In the genomic region with DNA sequence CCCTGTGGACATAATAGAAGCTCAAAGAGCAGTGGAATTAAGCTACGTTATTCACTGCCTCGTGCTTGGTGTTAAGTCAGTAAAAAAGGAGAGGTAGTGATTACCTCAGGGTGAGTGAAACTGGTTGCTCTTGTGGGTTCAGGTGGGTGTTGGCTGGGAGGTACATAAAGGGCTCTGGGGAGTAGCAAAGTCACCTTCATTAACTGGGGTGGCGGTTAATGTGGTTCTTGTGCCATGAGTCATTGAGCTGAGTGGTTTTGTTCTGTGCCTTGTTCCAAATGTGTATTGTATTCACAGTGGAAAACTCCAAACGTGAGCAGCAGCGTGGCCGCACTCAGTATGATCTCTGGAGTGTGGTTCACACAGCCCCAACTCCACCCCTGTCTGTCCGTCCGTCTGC, we compare ENCODE assay signal across 10 mouse cellular contexts.
DNase-seq lines count a peak whose midpoint lies in the region; ATAC-seq and TF ChIP-seq lines count a peak whose summit lies in the region.
"Had no signal": no experiment of that assay in that cellular context is flagged by ENCODE, and none has a peak within 500 bp of the region (broad histone marks: within the 10 kb centered on the region; RNA-seq: fewer than 3 reads in every experiment).

No protein-coding gene starts in this region.

- H3K27ac ChIP-seq in heart, embryonic 14.5 days (replicated peaks in 1 of 2; ENCODE audit: control insufficient read depth in 1 of 2, insufficient read depth in 1 of 2, low read depth in 2 of 2, low read length in 2 of 2) = peak overlapping the region; percentile 80 to 95
- H3K27ac ChIP-seq in limb, embryonic 13.5 days = peak overlapping the region; percentile 49; the same call in 1 of the 2 replicates
- H3K27ac ChIP-seq: neural tube, embryonic 13.5 days had no signal

- intact Hi-C loops in heart, postnatal 10 days (cut with DNase I) = loop anchor here (2.0 to 5.0 kb wide), 4 partner anchors 57 to 203 kb away; partner anchors contain the start of gene Ltbp1

- CTCF ChIA-PET in Patski (lab: Charles Lee) = interaction anchor here (1.0 to 2.0 kb wide), 4 partner anchors 35 to 134 kb away, joined by 3 to 6 read pairs (median 4); no protein-coding TSS in a partner anchor

- H3K36me3 ChIP-seq in heart, embryonic 14.5 days (ENCODE audit: control insufficient read depth, insufficient read depth, low read length) = no peaks in the 10 kb centered on the region
- H3K36me3 ChIP-seq in limb, embryonic 13.5 days = no peaks in the 10 kb centered on the region
- H3K36me3 ChIP-seq: neural tube, embryonic 13.5 days had no signal

- POLR2A ChIA-PET in Patski (lab: Charles Lee) = no interaction called here

- 52% methylated on average over 8 of the region's 8 CpGs for WGBS in heart, embryonic 14.5 days
- 40% methylated on average over 8 of the region's 8 CpGs for WGBS in limb, embryonic 13.5 days

- TF ChIP-seq CTCF in Patski (IDR thresholded peaks at IDR 0.05) = no peak

- in situ Hi-C loops in Patski (cut with MboI; ENCODE audit: low pct_unique_long_range_greater_than_20kb) = loop anchor here (5.0 kb wide), 1 partner anchor 52 kb away; no protein-coding TSS in a partner anchor

- no peaks in the 10 kb centered on the region for H3K9me3 ChIP-seq in heart, embryonic 14.5 days (ENCODE audit: control insufficient read depth, low read length)
- no peaks in the 10 kb centered on the region for H3K9me3 ChIP-seq in limb, embryonic 13.5 days
- H3K9me3 ChIP-seq: neural tube, embryonic 13.5 days had no signal

- no peak overlapping the region for H3K4me2 ChIP-seq in heart, embryonic 14.5 days (ENCODE audit: low read length)
- no peak overlapping the region for H3K4me2 ChIP-seq in limb, embryonic 13.5 days (replicated peaks)
- H3K4me2 ChIP-seq: neural tube, embryonic 13.5 days had no signal

- peak overlapping the region; percentile 14; the same call in 1 of the 2 replicates for H3K9ac ChIP-seq in heart, embryonic 14.5 days (ENCODE audit: low read length)
- no peak overlapping the region for H3K9ac ChIP-seq in limb, embryonic 13.5 days
- H3K9ac ChIP-seq: neural tube, embryonic 13.5 days had no signal

- H3K27me3 ChIP-seq in heart, embryonic 14.5 days (ENCODE audit: control insufficient read depth, insufficient read depth, low read length) = no peaks in the 10 kb centered on the region
- H3K27me3 ChIP-seq in Patski = no peaks in the 10 kb centered on the region
- no peaks in the 10 kb centered on the region for H3K27me3 ChIP-seq in limb, embryonic 13.5 days
- H3K27me3 ChIP-seq: neural tube, embryonic 13.5 days had no signal

- no peak overlapping the region for H3K4me3 ChIP-seq in heart, embryonic 14.5 days (ENCODE audit: control insufficient read depth in 1 of 2, insufficient read depth in 1 of 2, low read depth in 1 of 2, low read length in 2 of 2)
- no peak overlapping the region for H3K4me3 ChIP-seq in limb, embryonic 13.5 days
- H3K4me3 ChIP-seq: neural tube, embryonic 13.5 days had no signal

- peaks cover 54 to 69% of the 10 kb centered on the region in 2 experiments for H3K4me1 ChIP-seq in heart, embryonic 14.5 days (ENCODE audit: control insufficient read depth in 2 of 2, insufficient read depth in 2 of 2, low read length in 2 of 2)
- H3K4me1 ChIP-seq in limb, embryonic 13.5 days = peaks cover 61% of the 10 kb centered on the region

- ATAC-seq in heart, embryonic 14.5 days (ENCODE audit: insufficient number of reproducible peaks, insufficient read depth, low FRiP score, low read depth) = no peak
- peak; percentile 78 for ATAC-seq in Patski
- ATAC-seq in limb, embryonic 13.5 days (ENCODE audit: low FRiP score, low read depth) = no peak

- DNase-seq in heart, postnatal 10 days = no peak
- peak; percentile 88 for DNase-seq in 416B (ENCODE audit: low read depth)
- peak; percentile 86 for DNase-seq in Patski (ENCODE audit: low read depth, low spot score)
- DNase-seq in layer of hippocampus, adult 8-10 months (ENCODE audit: low spot score in 2 of 2) = no peak
- no peak for DNase-seq in urinary bladder, adult 2 months (ENCODE audit: low spot score)
- DNase-seq: cerebellum, adult 18-20 months; thymus, postnatal 36 days had no signal

Comparison
In these comparisons a context has a peak if more than half of its experiments do, and no peak if none do; other contexts are left out.
1. DNase-seq: peak in 416B (single experiment) and Patski (single experiment); none in heart, postnatal 10 days (0 of 2), layer of hippocampus, adult 8-10 months (0 of 2) and urinary bladder, adult 2 months (single experiment).